Mouse (Mus musculus) erythroblast, embryonic 14.5 days (primary cell): ENCODE measurements around the gene Gsdme.

Experiments used
- GATA1 ChIP-seq: IDR thresholded peaks from 2 replicates; pipeline ENCODE4 v1.6.1; 2012; ENCODE audit warnings: low read length, inconsistent platforms, mixed read lengths
- TAL1 ChIP-seq: IDR thresholded peaks from 3 replicates; pipeline ENCODE4 v1.6.1; 2012; ENCODE audit warnings: low read length, inconsistent platforms, mixed read lengths

- TF ChIP-seq GATA1, result no peak
- TF ChIP-seq TAL1, result no peak
Observed at GRCm38 (mm10) chr6:50286881-50287280, 23.2 kb upstream of the Gsdme start.
